Mouse (Mus musculus) ES-E14 (cell line): ENCODE measurements around the gene Ahcyl1.

Source experiments
- CHD2 ChIP-seq: IDR thresholded peaks from 2 replicates; pipeline ENCODE4 v1.6.1; 2014; ENCODE audit warnings: mild to moderate bottlenecking, low read depth, low read length, inconsistent platforms
- HCFC1 ChIP-seq: IDR thresholded peaks from 2 replicates; pipeline ENCODE4 v1.6.1; 2012; ENCODE audit warnings: low read length, inconsistent platforms, borderline replicate concordance; ENCODE audit not compliant: insufficient read depth
- MAFK ChIP-seq: IDR thresholded peaks from 2 replicates; pipeline ENCODE4 v1.6.1; 2014; ENCODE audit warnings: mild to moderate bottlenecking, low read depth, low read length, inconsistent platforms; ENCODE audit not compliant: insufficient read depth
- ZC3H11A ChIP-seq: IDR thresholded peaks from 2 replicates; pipeline ENCODE4 v1.6.1; 2012; ENCODE audit warnings: low read depth, mild to moderate bottlenecking, inconsistent platforms, low read length, borderline replicate concordance
- ZNF384 ChIP-seq: IDR thresholded peaks from 2 replicates; pipeline ENCODE4 v1.6.1; 2012; ENCODE audit warnings: low read depth, low read length, inconsistent platforms

DNA sequence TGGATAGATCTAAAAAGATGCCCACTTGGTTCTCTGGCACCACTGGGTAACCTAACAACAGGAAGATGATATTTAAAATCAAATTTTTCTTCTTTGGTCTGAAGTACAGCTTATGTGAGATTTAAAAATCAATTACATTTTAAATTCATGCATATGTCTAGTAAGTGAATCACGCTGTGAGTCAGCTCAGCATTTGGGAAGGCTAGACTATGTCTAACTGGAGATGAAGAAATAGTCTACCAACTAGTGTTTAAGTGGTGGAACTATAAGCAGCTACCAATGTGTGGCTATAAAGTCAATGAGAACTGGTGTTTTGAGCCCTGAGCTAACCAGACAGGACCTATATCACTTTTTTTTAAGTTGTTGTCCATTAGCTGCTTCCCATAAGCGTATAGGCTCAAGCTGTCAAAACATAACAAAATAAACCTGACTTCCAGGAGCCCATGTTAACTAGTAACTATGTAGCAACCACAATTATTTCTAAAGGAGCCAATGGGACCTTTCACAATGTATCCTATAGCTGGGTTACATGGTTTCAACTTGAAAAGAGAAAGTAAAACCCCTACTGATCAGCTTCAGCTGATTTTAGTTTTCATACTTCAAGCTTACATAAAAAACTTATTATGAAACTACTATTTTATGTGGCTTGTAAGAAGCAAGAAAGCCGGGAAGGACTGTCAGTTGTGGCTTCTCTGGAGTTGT is 9.9 kb downstream of the Ahcyl1 start:
- TF ChIP-seq ZNF384 (no peak), CHD2 (no peak), MAFK (no peak), ZC3H11A (no peak), HCFC1 (no peak)
